Mouse (Mus musculus) ES-Bruce4 (cell line): ENCODE measurements around the gene Pdik1l. TPM values are rescaled to one million over a fixed set of nuclear protein-coding genes. Genes with fewer than 3 reads are reported as not detected.
"Not testable (repeated sequence)": the region's sequence is repeated elsewhere in the genome, so short reads cannot be mapped to it uniquely, and the experiment has no call there.

ENCODE experiments used
- H3K27ac ChIP-seq: 2 replicates; pipeline ENCODE4 v1.5.1; 2012; ENCODE audit warnings: low read length, inconsistent platforms; ENCODE audit not compliant: insufficient read depth
- H3K27me3 ChIP-seq: 2 replicates; pipeline ENCODE4 v1.6.1; 2012; ENCODE audit warnings: mild to moderate bottlenecking, low read length, inconsistent platforms; ENCODE audit not compliant: control insufficient read depth, poor library complexity, insufficient read depth, severe bottlenecking
- H3K36me3 ChIP-seq: 2 replicates; pipeline ENCODE4 v1.6.1; 2012; ENCODE audit warnings: inconsistent platforms, mild to moderate bottlenecking, low read length, moderate library complexity; ENCODE audit not compliant: control insufficient read depth, poor library complexity, insufficient read depth, severe bottlenecking
- H3K4me1 ChIP-seq: one replicate; pipeline ENCODE4 v1.8.1; 2011; ENCODE audit warnings: low read length; ENCODE audit not compliant: control insufficient read depth, insufficient read depth
- H3K4me3 ChIP-seq: 2 replicates; pipeline ENCODE4 v1.5.1; 2011; ENCODE audit warnings: low read depth, mild to moderate bottlenecking, low read length
- H3K9ac ChIP-seq: 2 replicates; pipeline ENCODE4 v1.6.1; 2012; ENCODE audit warnings: low read depth, mild to moderate bottlenecking, inconsistent platforms; ENCODE audit not compliant: poor library complexity, severe bottlenecking
- H3K9me3 ChIP-seq: replicated peaks from 2 replicates; pipeline ENCODE4 v1.6.1; 2012; ENCODE audit warnings: mild to moderate bottlenecking, low read length, inconsistent platforms; ENCODE audit not compliant: control insufficient read depth, poor library complexity, insufficient read depth, severe bottlenecking
- CTCF ChIP-seq: IDR thresholded peaks from one replicate; pipeline ENCODE4 v1.8.1; 2011; ENCODE audit warnings: low read depth, low read length
- EP300 ChIP-seq: IDR thresholded peaks from 2 replicates; pipeline ENCODE4 v1.6.1; 2011; ENCODE audit warnings: low read depth, low read length; ENCODE audit not compliant: insufficient read depth
- POLR2A ChIP-seq: IDR thresholded peaks from one replicate; pipeline ENCODE4 v1.8.1; 2011; ENCODE audit warnings: low read length; ENCODE audit not compliant: insufficient read depth
- polyA plus RNA-seq: library from polyadenylated mRNA; stranded (reverse); fragments of >200 nt; gene quantifications from 2 replicates; pipeline ENCODE4 v1.2.4, GENCODE M21; 2011; ENCODE audit warnings: low read depth; ENCODE audit not compliant: missing spikeins, insufficient read depth, insufficient read length

Gene Pdik1l
- polyA plus RNA-seq, 1 experiment = 14.1 TPM

DNA sequence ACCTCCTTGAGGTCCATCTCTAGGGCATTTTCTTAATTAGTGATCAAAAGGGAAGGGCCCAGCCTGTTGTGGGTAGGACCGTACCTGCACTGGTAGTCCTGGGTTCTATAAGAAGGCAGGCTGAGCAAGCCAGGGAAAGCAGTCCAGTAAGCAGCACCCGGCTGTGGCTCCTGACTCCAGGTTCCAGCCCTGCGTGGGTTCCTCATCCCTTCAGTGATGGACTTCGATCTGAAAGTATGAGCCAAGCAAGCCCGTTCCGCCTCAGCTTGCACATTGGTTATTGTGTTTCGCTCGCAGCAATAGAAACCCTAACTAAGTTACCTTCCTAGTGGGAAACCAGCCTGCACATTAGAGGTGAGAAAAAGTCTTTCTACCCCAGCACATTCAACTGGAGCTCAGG, 9.7 kb upstream of the Pdik1l start:
- H3K9me3 ChIP-seq = no peaks in the 10 kb centered on the region
- H3K4me3 ChIP-seq = no peak overlapping the region
- TF ChIP-seq EP300 = no peak
- TF ChIP-seq CTCF = no peak
- no peak for TF ChIP-seq POLR2A
- H3K36me3 ChIP-seq = no peaks in the 10 kb centered on the region
- no peak overlapping the region for H3K27ac ChIP-seq
- H3K9ac ChIP-seq = no peak overlapping the region
- peaks cover 2% of the 10 kb centered on the region for H3K4me1 ChIP-seq
- H3K27me3 ChIP-seq = no peaks in the 10 kb centered on the region

GRCm38 (mm10) chr4:134296523-134296922, 8.8 kb upstream of the Pdik1l start:
- no peak overlapping the region for H3K27ac ChIP-seq
- no peaks in the 10 kb centered on the region for H3K9me3 ChIP-seq
- H3K4me3 ChIP-seq = no peak overlapping the region
- TF ChIP-seq POLR2A (no peak), CTCF (no peak), EP300 (no peak)
- no peak overlapping the region for H3K9ac ChIP-seq
- no peaks in the 10 kb centered on the region for H3K36me3 ChIP-seq
- H3K27me3 ChIP-seq = no peaks in the 10 kb centered on the region
- H3K4me1 ChIP-seq = peaks cover 2% of the 10 kb centered on the region

GRCm38 (mm10) chr4:134296096-134296495, 8.4 kb upstream of the Pdik1l start:
- not testable (repeated sequence) for H3K27ac ChIP-seq, H3K9ac ChIP-seq, H3K4me1 ChIP-seq, H3K36me3 ChIP-seq, H3K27me3 ChIP-seq, H3K4me3 ChIP-seq, H3K9me3 ChIP-seq

- H3K4me1 ChIP-seq = no peaks in the 10 kb centered on the region
- no peak overlapping the region for H3K27ac ChIP-seq
- no peak overlapping the region for H3K4me3 ChIP-seq
- no peaks in the 10 kb centered on the region for H3K36me3 ChIP-seq
- no peaks in the 10 kb centered on the region for H3K9me3 ChIP-seq
- no peaks in the 10 kb centered on the region for H3K27me3 ChIP-seq
- no peak overlapping the region for H3K9ac ChIP-seq
- TF ChIP-seq EP300 (no peak), POLR2A (no peak), CTCF (no peak)
These were observed 6.0 kb upstream of the Pdik1l start for GRCm38 (mm10) chr4:134293692-134294163.

GRCm38 (mm10) chr4:134293061-134293691, 5.5 kb upstream of the Pdik1l start:
- H3K27ac ChIP-seq = no peak overlapping the region
- H3K9me3 ChIP-seq = no peaks in the 10 kb centered on the region
- TF ChIP-seq CTCF (no peak), EP300 (no peak), POLR2A (no peak)
- H3K9ac ChIP-seq = no peak overlapping the region
- H3K4me3 ChIP-seq = no peak overlapping the region
- H3K36me3 ChIP-seq = no peaks in the 10 kb centered on the region
- no peaks in the 10 kb centered on the region for H3K4me1 ChIP-seq
- H3K27me3 ChIP-seq = no peaks in the 10 kb centered on the region

DNA sequence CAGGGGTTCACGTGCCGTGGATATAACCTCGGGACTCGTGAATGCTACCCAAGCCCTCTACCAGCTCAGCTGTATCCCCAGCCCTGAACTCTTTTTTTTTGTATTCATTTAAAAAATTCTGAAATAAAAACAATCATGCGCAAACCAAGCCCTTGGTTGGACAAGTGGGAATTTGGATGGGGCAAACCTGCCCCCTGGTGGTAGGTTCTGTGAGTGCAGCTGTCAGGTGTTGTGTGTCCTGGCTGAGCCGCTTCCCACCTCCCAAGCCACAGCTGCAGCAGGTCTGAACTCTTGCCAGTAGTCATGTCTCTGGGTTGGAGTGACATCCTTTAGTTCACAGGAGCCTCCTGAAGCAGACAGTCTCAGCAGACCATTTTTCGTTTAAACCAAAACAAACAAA, 4.4 kb upstream of the Pdik1l start:
- Histone ChIP-seq H3K9me3 (no peaks in the 10 kb centered on the region), H3K9ac (no peak overlapping the region), H3K27ac (no peak overlapping the region), H3K4me1 (no peaks in the 10 kb centered on the region), H3K4me3 (no peak overlapping the region), H3K27me3 (no peaks in the 10 kb centered on the region), H3K36me3 (no peaks in the 10 kb centered on the region)
- TF ChIP-seq EP300 (no peak), CTCF (peak; percentile 85), POLR2A (no peak)
